Mouse (Mus musculus): ENCODE data around the gene Phldb2. TPM values are rescaled to one million over a fixed set of nuclear protein-coding genes. Genes with fewer than 3 reads are reported as not detected.

The Phldb2 gene
- polyA plus RNA-seq, 1 experiment from 2014 or later, result 17.4 TPM

DNA sequence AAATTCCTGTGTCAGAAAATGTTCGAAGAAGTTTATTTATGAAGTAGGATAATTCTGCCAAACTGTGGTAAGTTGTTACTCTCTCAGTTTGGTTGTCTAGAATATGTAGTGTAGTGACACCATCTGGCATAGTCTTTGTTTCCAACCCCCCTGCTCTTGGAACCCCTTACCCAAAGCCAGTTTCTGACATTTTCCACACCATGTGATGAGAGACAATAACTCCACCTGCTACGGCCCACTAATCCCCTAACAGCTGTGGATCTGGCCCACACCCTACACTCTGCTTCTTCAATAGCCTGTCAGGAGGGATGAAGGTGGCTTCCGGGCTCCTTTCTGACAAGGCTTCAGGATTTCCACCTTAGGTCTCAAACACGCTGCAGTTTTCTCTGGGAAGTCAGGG lies 154.2 kb downstream of the Phldb2 start:
- Histone ChIP-seq H3K4me1 (no peaks in the 10 kb centered on the region), H3K9me3 (replicated peaks) (no peaks in the 10 kb centered on the region), H3K27me3 (replicated peaks) (no peaks in the 10 kb centered on the region), H3K4me2 (no peak overlapping the region), H3K27ac (no peak overlapping the region), H3K9ac (no peak overlapping the region), H3K36me3 (peaks cover 6% of the 10 kb centered on the region; the same call in 1 of the 2 replicates), H3K4me3 (no peak overlapping the region)
- no peak for ATAC-seq
- 69% methylated on average over 4 of the region's 4 CpGs for WGBS (ENCODE audit: insufficient replicate concordance)

DNA sequence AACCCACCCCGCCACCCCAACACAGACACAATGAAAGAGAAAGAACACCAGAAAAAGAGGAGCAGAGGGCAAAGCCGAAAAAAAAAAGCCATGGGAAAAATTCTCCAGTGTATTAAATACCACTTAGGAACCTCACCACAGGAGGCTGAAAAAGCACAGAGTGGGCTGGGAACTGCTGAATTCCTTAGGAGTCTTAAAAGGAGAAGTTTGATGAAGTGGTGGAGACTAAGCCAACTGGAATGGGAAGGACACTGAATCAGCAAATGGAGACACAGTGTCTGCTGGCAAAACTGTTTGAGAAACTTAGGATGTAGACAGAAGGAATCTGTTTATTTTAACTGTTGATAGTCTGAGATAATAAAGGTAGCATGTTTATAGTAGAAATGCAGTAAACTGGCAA lies 154.8 kb downstream of the Phldb2 start:
- Histone ChIP-seq H3K27ac (no peak overlapping the region), H3K4me2 (no peak overlapping the region), H3K9me3 (replicated peaks) (no peaks in the 10 kb centered on the region), H3K27me3 (replicated peaks) (no peaks in the 10 kb centered on the region), H3K9ac (no peak overlapping the region), H3K36me3 (peaks cover 8% of the 10 kb centered on the region; the same call in 1 of the 2 replicates), H3K4me1 (no peaks in the 10 kb centered on the region), H3K4me3 (no peak overlapping the region)
- 73% methylated on average over 2 of the region's 2 CpGs for WGBS (ENCODE audit: insufficient replicate concordance)
- ATAC-seq, result no peak

DNA sequence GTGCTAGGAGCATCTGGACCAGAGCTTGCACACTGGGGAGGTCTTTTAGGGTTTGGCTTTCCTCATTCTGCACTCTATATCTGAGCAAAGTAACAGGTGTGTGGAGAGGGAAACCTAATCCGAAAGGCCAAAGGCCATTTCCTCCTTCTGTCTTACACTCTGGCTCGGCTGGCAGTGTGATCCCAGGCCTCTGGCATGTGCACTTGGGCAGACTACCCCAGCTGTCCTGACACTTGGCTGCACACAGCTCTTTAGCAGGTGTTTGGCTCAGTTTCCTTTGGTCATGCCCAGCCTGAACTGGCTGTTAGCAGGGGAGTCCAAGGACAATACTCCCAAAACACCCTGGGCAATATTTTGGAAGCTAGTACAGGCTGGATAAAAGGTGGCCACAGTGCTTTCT lies 156.6 kb downstream of the Phldb2 start:
- ATAC-seq, result no peak
- Histone ChIP-seq H3K9me3 (replicated peaks) (no peaks in the 10 kb centered on the region), H3K9ac (no peak overlapping the region), H3K4me2 (no peak overlapping the region), H3K4me1 (no peaks in the 10 kb centered on the region), H3K27ac (no peak overlapping the region), H3K27me3 (replicated peaks) (no peaks in the 10 kb centered on the region), H3K4me3 (no peak overlapping the region), H3K36me3 (peaks cover 8% of the 10 kb centered on the region; the same call in 1 of the 2 replicates)
- 47% methylated on average over 2 of the region's 2 CpGs for WGBS (ENCODE audit: insufficient replicate concordance)

DNA sequence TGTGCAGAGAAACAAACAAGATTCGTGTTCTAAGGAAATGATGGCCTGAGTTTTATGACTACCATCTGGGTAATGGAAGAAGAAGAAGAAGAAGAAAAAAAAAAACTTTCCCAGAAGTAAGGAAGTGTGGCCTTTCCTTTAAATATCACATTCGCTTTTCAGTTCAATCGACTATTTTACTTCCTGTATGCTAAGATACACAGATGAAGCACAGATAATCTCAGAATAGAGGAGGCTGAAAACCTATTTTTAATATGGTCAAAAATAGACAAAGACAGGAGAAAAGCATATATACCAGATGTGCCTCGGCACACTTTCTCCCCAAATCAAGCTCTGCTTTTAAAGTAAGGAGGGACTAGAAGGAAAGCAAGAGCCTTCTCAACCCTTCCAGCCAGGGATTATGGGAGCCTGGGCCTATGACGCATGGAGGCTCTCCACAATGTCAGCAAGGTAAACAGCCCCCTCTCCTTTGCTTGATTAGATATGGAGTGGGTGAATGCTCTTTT lies 158.2 kb downstream of the Phldb2 start:
- Histone ChIP-seq H3K4me1 (no peaks in the 10 kb centered on the region), H3K9ac (no peak overlapping the region), H3K36me3 (peaks cover 3% of the 10 kb centered on the region; the same call in 1 of the 2 replicates), H3K27ac (no peak overlapping the region), H3K4me3 (no peak overlapping the region), H3K27me3 (replicated peaks) (no peaks in the 10 kb centered on the region), H3K4me2 (no peak overlapping the region), H3K9me3 (replicated peaks) (no peaks in the 10 kb centered on the region)
- 36% methylated on average over 5 of the region's 5 CpGs for WGBS (ENCODE audit: insufficient replicate concordance)
- no peak for ATAC-seq

DNA sequence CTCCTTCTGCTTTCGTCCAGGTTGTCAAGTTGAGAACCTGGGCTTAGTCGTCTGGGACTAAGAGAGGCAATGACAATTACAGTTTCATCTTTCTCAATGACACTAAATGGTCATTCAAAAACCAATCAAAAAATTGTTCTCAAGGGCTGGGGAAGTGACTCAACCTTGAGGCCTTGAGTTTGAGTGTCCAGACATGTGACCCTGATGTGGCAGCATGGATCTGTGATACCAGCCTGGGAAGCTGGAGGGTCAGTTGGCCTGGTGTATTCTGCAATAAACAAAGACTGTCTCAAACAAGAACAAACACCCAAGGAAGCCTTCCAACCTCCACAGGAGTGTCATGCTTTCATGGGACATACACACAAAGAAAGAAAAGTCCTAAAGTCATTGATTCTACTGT lies 160.6 kb downstream of the Phldb2 start:
- peaks cover 9% of the 10 kb centered on the region for H3K36me3 ChIP-seq
- no peak for ATAC-seq
- no peak overlapping the region for H3K27ac ChIP-seq
- no peak overlapping the region for H3K9ac ChIP-seq
- no peaks in the 10 kb centered on the region for H3K9me3 ChIP-seq (replicated peaks)
- H3K27me3 ChIP-seq (replicated peaks), result no peaks in the 10 kb centered on the region
- no peaks in the 10 kb centered on the region for H3K4me1 ChIP-seq
- 71% methylated on average over 2 of the region's 2 CpGs for WGBS (ENCODE audit: insufficient replicate concordance)
- no peak overlapping the region for H3K4me3 ChIP-seq
- H3K4me2 ChIP-seq, result no peak overlapping the region

DNA sequence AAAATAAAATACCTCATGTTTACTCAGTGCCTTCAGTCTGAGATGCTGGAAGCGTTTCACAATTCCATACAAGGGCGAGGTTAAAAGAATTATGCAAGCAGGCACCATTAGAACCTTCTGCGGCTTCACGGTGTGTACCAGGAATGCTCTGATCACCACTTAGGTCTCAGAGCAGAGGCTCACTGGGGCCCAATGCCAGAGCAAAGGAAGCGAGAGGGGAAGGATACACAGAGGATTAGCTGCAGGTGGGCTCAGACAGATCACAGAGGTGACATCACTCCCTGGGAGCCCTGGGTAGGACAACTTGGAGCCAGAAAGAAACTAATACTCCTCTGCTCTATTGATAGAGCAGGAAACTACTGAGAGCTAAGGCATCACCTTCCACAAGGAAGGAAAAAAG lies 162.1 kb downstream of the Phldb2 start:
- Histone ChIP-seq H3K9ac (no peak overlapping the region), H3K4me3 (no peak overlapping the region), H3K36me3 (peaks cover 9% of the 10 kb centered on the region), H3K9me3 (replicated peaks) (no peaks in the 10 kb centered on the region), H3K27ac (no peak overlapping the region), H3K27me3 (replicated peaks) (no peaks in the 10 kb centered on the region), H3K4me2 (no peak overlapping the region), H3K4me1 (no peaks in the 10 kb centered on the region)
- no peak for ATAC-seq
- WGBS (ENCODE audit: insufficient replicate concordance), result 68% methylated on average over 5 of the region's 5 CpGs

DNA sequence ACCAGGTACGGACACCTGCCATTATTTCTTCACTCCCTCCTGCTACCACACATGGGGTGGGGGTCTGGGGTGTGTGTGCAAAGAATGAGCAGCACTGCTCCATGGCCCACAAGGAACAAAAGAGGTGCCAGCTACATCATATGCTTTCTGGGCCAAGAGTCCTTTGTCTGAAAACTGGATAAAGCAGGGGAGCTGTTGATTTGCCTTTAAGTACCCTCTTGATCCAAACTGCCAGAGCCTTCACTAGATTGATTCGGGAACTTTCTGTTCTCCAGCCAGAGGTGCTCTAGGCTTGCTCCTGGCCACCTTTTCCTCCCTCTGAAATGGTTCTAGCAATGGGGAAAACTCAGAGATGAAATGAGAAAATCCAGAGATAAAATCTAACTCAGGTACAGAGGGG lies 164.1 kb downstream of the Phldb2 start:
- Histone ChIP-seq H3K4me3 (no peak overlapping the region), H3K4me2 (no peak overlapping the region), H3K27ac (no peak overlapping the region), H3K9ac (no peak overlapping the region), H3K9me3 (replicated peaks) (no peaks in the 10 kb centered on the region), H3K4me1 (no peaks in the 10 kb centered on the region), H3K36me3 (peaks cover 12% of the 10 kb centered on the region), H3K27me3 (replicated peaks) (no peaks in the 10 kb centered on the region)
- 68% methylated on average over 2 of the region's 2 CpGs for WGBS (ENCODE audit: insufficient replicate concordance)
- no peak for ATAC-seq

DNA sequence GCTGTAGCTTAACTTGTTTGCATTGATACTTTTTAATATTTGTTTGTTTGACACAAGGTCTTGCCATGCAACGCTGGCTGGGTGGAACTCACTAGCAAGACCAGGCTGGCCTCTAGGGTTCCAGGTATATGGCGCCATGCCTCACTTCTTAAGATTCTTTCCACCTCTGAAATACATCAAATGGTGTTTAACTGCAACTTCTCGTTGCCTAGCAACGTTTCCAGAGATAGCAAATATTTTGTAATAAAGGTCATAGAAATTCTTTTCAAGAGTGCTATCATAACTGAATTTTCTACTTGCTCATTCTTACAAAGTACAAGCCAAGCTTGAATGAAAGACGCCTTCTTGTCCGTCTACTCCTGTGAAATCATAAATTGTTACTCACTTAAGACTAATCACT lies 165.7 kb downstream of the Phldb2 start:
- H3K4me1 ChIP-seq, result no peaks in the 10 kb centered on the region
- no peaks in the 10 kb centered on the region for H3K9me3 ChIP-seq (replicated peaks)
- WGBS (ENCODE audit: insufficient replicate concordance), result 70% methylated on average over 6 of the region's 6 CpGs
- no peak for ATAC-seq
- H3K27ac ChIP-seq, result no peak overlapping the region
- H3K4me2 ChIP-seq, result no peak overlapping the region
- H3K4me3 ChIP-seq, result no peak overlapping the region
- peaks cover 8% of the 10 kb centered on the region for H3K36me3 ChIP-seq
- H3K9ac ChIP-seq, result no peak overlapping the region
- H3K27me3 ChIP-seq (replicated peaks), result no peaks in the 10 kb centered on the region

DNA sequence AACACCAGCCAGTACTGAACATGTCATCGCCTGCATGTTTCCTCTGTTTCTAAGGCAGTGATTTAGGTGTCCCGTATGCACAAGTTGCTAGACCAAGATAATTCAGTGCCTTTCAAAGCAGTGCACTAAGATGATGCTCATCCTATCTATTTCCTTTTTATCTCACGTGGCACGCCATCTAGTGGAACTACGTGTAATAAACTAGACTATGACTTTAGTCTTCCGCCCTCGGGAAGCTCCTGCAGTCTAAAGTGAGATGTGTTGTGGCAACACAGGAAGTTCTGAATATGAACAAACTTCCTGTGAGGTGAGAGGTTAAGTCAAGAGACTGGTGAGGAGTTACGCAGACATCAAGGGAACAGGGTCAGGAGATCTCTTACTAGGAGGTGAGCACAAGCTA lies 166.8 kb downstream of the Phldb2 start:
- Histone ChIP-seq H3K9me3 (replicated peaks) (no peaks in the 10 kb centered on the region), H3K9ac (no peak overlapping the region), H3K27me3 (replicated peaks) (no peaks in the 10 kb centered on the region), H3K4me1 (no peaks in the 10 kb centered on the region), H3K4me3 (no peak overlapping the region), H3K27ac (no peak overlapping the region), H3K36me3 (peaks cover 8% of the 10 kb centered on the region), H3K4me2 (no peak overlapping the region)
- ATAC-seq, result no peak
- WGBS (ENCODE audit: insufficient replicate concordance), result 25% methylated on average over 8 of the region's 8 CpGs

DNA sequence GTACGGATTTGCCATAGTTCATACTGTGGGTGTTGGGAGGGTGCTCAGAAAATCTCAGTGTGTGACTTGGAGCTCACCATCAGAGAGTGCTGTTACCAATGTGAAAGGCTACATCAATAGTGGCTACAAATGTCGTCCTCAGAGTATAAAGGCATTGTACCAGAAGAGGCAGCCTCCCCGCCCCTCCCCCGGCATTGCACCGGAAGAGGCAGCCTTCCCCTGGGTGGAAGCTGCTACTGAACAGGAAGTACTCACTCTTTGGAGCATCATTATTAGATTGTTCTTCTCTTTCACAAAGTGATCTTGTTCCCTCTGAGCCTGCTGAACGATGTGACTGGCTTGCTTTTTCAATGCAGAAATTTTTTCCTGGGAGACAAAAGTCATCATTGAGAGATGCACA lies 173.4 kb downstream of the Phldb2 start:
- Histone ChIP-seq H3K9me3 (replicated peaks) (no peaks in the 10 kb centered on the region), H3K4me2 (no peak overlapping the region), H3K4me1 (no peaks in the 10 kb centered on the region), H3K27me3 (replicated peaks) (no peaks in the 10 kb centered on the region), H3K27ac (no peak overlapping the region), H3K4me3 (no peak overlapping the region), H3K9ac (no peak overlapping the region), H3K36me3 (peaks cover 14% of the 10 kb centered on the region)
- 42% methylated on average over 6 of the region's 6 CpGs for whole genome bisulfite sequencing (ENCODE audit: insufficient replicate concordance)
- ATAC-seq, result no peak

DNA sequence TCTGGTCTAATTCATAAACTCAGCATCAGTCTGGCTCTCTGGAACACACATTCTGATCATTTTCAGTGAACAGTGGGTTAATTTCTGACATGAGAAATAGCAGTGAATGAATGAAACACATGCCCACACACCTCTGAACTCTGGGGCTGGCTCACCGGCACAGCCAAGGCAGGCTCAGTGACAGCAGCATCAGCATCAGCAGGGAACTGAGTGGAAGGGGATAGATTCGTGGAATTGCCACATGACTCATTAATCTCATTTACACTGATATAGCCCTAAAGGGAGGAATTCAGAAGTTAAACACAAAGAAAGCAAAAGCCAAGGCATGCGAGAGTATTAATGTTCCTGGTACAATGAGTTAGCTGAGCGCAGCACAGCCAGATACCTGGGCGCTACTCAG lies 178.6 kb downstream of the Phldb2 start:
- H3K9ac ChIP-seq, result no peak overlapping the region
- H3K4me1 ChIP-seq, result no peaks in the 10 kb centered on the region
- no peak for ATAC-seq
- no peaks in the 10 kb centered on the region for H3K9me3 ChIP-seq (replicated peaks)
- peaks cover 13% of the 10 kb centered on the region for H3K36me3 ChIP-seq
- H3K4me2 ChIP-seq, result no peak overlapping the region
- WGBS (ENCODE audit: insufficient replicate concordance), result 66% methylated on average over 5 of the region's 5 CpGs
- no peak overlapping the region for H3K4me3 ChIP-seq
- no peak overlapping the region for H3K27ac ChIP-seq
- H3K27me3 ChIP-seq (replicated peaks), result no peaks in the 10 kb centered on the region

DNA sequence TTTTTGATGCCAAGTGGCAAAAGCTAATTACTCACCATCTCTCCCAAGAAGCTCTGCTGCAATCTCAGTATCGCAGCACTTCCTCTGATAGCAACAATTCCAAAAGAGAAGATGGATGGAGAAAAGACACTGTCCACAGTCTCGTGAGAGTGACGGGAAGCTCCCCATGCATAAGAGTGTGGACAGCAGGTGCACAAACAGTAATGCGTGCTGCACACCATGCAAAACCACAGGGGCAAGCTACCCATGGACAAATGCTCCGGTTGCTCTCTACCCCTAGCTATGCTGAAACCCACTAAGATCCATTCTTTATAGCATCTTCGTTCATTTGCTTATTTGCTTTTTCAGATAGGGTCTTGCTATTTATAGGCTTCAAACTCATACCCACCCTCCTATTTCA lies 182.5 kb downstream of the Phldb2 start:
- 78% methylated on average over 6 of the region's 6 CpGs for WGBS (ENCODE audit: insufficient replicate concordance)
- Histone ChIP-seq H3K27me3 (replicated peaks) (no peaks in the 10 kb centered on the region), H3K27ac (no peak overlapping the region), H3K36me3 (peaks cover 14% of the 10 kb centered on the region), H3K4me2 (no peak overlapping the region), H3K4me3 (no peak overlapping the region), H3K9me3 (replicated peaks) (no peaks in the 10 kb centered on the region), H3K4me1 (no peaks in the 10 kb centered on the region), H3K9ac (no peak overlapping the region)
- no peak for ATAC-seq

DNA sequence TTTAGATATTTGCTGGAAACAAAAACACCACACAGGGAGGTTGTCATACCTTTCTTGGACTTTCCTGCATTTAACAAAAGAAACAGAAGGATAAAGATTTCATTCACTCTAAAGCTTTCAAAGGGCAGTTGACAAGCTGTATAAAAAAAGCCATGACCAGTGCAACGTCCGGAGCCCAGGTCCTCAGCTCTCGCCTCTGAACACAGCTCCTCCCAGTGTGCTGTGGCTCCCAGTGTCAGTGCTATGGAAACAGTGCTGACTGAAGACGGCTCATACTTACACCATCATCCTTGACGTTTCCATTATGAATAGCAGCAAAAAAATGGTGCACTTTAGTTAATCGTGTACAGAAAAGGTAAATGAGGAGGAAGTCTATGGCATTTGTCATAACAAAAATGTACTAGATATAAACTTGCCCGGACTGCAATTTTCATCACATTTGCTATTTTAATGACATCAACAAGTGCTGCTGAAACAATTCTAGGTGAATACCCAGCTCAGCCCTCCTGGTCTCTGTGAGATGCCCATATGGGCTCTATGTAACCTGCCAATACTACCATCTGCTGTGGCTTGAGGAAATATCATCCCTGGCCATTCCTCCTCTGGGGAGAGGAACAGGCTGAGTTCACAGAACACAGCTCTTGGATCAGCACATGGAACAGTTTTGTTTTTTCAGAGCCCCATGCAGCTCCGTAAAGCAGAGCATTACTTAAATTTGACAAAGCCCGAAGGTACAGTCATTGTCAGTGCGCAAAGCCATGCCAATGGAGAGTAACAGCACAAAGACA lies 185.4 kb downstream of the Phldb2 start:
- H3K9ac ChIP-seq, result no peak overlapping the region
- no peak overlapping the region for H3K27ac ChIP-seq
- H3K9me3 ChIP-seq (replicated peaks), result no peaks in the 10 kb centered on the region
- H3K36me3 ChIP-seq, result peaks cover 11% of the 10 kb centered on the region; the same call in 1 of the 2 replicates
- ATAC-seq, result no peak
- 76% methylated on average over 10 of the region's 10 CpGs for WGBS (ENCODE audit: insufficient replicate concordance)
- no peaks in the 10 kb centered on the region for H3K27me3 ChIP-seq (replicated peaks)
- H3K4me1 ChIP-seq, result no peaks in the 10 kb centered on the region
- no peak overlapping the region for H3K4me2 ChIP-seq
- H3K4me3 ChIP-seq, result no peak overlapping the region

Measured in liver, embryonic 12.5 days (tissue).